28 mouse cellular contexts compared by ENCODE assay signal in the genomic region with DNA sequence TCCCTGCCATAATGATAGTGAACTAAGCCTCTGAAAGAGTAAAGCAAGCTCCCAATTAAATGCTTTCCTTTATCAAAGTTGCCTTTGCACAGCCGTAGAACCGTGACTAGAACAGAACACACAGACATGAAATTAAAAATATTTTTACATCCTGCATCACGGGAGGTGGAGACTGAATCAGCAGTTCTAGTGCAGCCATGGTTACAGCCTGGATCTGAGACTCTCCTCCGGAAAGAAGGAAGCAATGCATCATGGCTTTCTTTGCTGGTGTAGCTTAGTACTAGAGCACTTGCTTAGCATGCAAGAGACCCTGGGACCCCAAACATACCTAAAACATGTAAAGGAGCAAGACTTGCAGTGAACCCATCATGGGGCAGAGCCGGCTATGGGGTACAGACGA.
"Had no signal": no experiment of that assay in that cellular context is flagged by ENCODE, and none has a peak within 500 bp of the region (broad histone marks: within the 10 kb centered on the region; RNA-seq: fewer than 3 reads in every experiment).

No protein-coding gene starts in this region.

- H3K27ac ChIP-seq: gastrocnemius, adult 2 months; heart, embryonic 10.5 days; hindbrain, embryonic 10.5 days; hindbrain, embryonic 12.5 days; hindbrain, embryonic 14.5 days; intestine, embryonic 15.5 days; kidney, embryonic 15.5 days; kidney, postnatal 0 days; limb, embryonic 13.5 days; limb, embryonic 15.5 days; liver, embryonic 12.5 days; liver, embryonic 14.5 days had no signal

- ATAC-seq: hindbrain, embryonic 16.5 days; inflammation-experienced regulatory T-cells, adult 6 months; intestine, embryonic 15.5 days; intestine, postnatal 0 days; liver, embryonic 12.5 days had no signal

- DNase-seq: gastrocnemius, adult 2 months; gastrocnemius, postnatal 10 days; gastrocnemius, postnatal 25 days; heart, adult 18-20 months; heart, postnatal 10 days; heart, postnatal 4 days; kidney, adult 18-20 months; kidney, adult 9 months; kidney, postnatal 14 days; kidney, postnatal 36 days; layer of hippocampus, postnatal 36 days; left cerebral cortex, postnatal 4 days; lung, adult 18-20 months had no signal

- H3K4me3 ChIP-seq: gastrocnemius, adult 2 months; heart, embryonic 10.5 days; heart, embryonic 12.5 days; hindbrain, embryonic 10.5 days; hindbrain, embryonic 12.5 days; intestine, embryonic 15.5 days; kidney, embryonic 15.5 days; limb, embryonic 13.5 days; limb, embryonic 15.5 days; liver, embryonic 12.5 days had no signal
